Mouse (Mus musculus) liver, adult 2 months (tissue): ENCODE results near the gene Mrps33.

Experiments used
- CTCF ChIP-seq: fragments of 200-500 bp; IDR thresholded peaks from 2 replicates; pipeline ENCODE4 v1.5.1; 2011; ENCODE audit warnings: low read depth, low read length, control low read depth
- POLR2A ChIP-seq: fragments of 200-500 bp; IDR thresholded peaks from 2 replicates; pipeline ENCODE4 v1.6.1; 2011; ENCODE audit warnings: low read length, control low read depth; ENCODE audit not compliant: insufficient read depth; ENCODE audit errors: extremely low read depth

- TF ChIP-seq CTCF (no peak), POLR2A (no peak)
These were observed 24.8 kb downstream of the Mrps33 start for GRCm38 (mm10) chr6:39785944-39786343.
